Mouse (Mus musculus) heart, adult 2 months (tissue): Measurements from ENCODE around the gene Robo1.

Source experiments
- CTCF ChIP-seq: fragments of 200-600 bp; IDR thresholded peaks from 2 replicates; pipeline ENCODE4 v1.8.1; 2022; ENCODE audit warnings: antibody characterized with exemption, mild to moderate bottlenecking, moderate library complexity
- EP300 ChIP-seq: fragments of 200-500 bp; IDR thresholded peaks from 2 replicates; pipeline ENCODE4 v1.6.1; 2011; ENCODE audit warnings: low read depth, low read length, control low read depth; ENCODE audit not compliant: insufficient read depth
- POLR2A ChIP-seq: fragments of 200-500 bp; IDR thresholded peaks from 2 replicates; pipeline ENCODE4 v1.6.1; 2011; ENCODE audit warnings: mild to moderate bottlenecking, low read depth, low read length, control low read depth; ENCODE audit not compliant: insufficient read depth

GRCm38 (mm10) chr16:72615360-72615759, 307.3 kb downstream of the Robo1 start:
- TF ChIP-seq CTCF = no peak
- no peak for TF ChIP-seq POLR2A
- no peak for TF ChIP-seq EP300
